Mouse (Mus musculus) cerebellum, adult 2 months (tissue): ENCODE measurements around the gene Lst1.

Source experiments
- CTCF ChIP-seq: fragments of 200-500 bp; IDR thresholded peaks from 2 replicates; pipeline ENCODE4 v1.5.1; 2011; ENCODE audit warnings: low read depth, mild to moderate bottlenecking, control low read depth, low read length, moderate library complexity, borderline replicate concordance; ENCODE audit not compliant: insufficient read depth
- POLR2A ChIP-seq: fragments of 200-500 bp; IDR thresholded peaks from 2 replicates; pipeline ENCODE4 v1.6.1; 2011; ENCODE audit warnings: low read length, control low read depth, borderline replicate concordance; ENCODE audit not compliant: insufficient read depth

- TF ChIP-seq CTCF (no peak), POLR2A (no peak)
Measured at GRCm38 (mm10) chr17:35190096-35190495, 1.9 kb upstream of the Lst1 start.
